Mouse (Mus musculus): ENCODE data around the gene Nphp3. TPM values are rescaled to one million over a fixed set of nuclear protein-coding genes. Genes with fewer than 3 reads are reported as not detected.

Nphp3 gene
- total and polyA plus RNA-seq, 3 experiments, result 2.3 to 3.7 TPM; not detected in 1

- Histone ChIP-seq H3K4me1 (ENCODE audit: control insufficient read depth in 1 of 2, insufficient read depth in 2 of 2, low read length in 2 of 2) (no peaks in the 10 kb centered on the region), H3K79me2 (ENCODE audit: control insufficient read depth, insufficient read depth, low read length, poor library complexity) (no peaks in the 10 kb centered on the region), H3K27me3 (ENCODE audit: control insufficient read depth in 1 of 2, insufficient read depth in 2 of 2, low read length in 2 of 2) (no peaks in the 10 kb centered on the region), H3K9ac (ENCODE audit: control insufficient read depth, low read depth, low read length, poor library complexity, severe bottlenecking) (no peak overlapping the region), H3K4me3 (ENCODE audit: control insufficient read depth in 1 of 2, insufficient read depth in 1 of 2, low read depth in 2 of 2, low read length in 2 of 2) (no peak overlapping the region), H3K9me3 (replicated peaks; ENCODE audit: insufficient read depth, low read length) (no peaks in the 10 kb centered on the region), H3K27ac (ENCODE audit: control insufficient read depth, low read depth, low read length) (no peak overlapping the region), H3K36me3 (ENCODE audit: control insufficient read depth in 1 of 2, insufficient read depth in 2 of 2, low read length in 2 of 2) (no peaks in the 10 kb centered on the region)
- TF ChIP-seq MYC (IDR thresholded peaks at IDR 0.05; ENCODE audit: low read depth, low read length) (no peak), RAD21 (IDR thresholded peaks at IDR 0.05; ENCODE audit: low read depth, low read length) (no peak), GABPA (IDR thresholded peaks at IDR 0.05; ENCODE audit: low read depth, low read length) (no peak), HCFC1 (IDR thresholded peaks at IDR 0.05; ENCODE audit: low read depth, low read length) (no peak), CHD1 (IDR thresholded peaks at IDR 0.05; ENCODE audit: low read depth, low read length) (no peak), E2F4 (IDR thresholded peaks at IDR 0.05; ENCODE audit: borderline replicate concordance, low read depth, low read length) (no peak), MAFK (IDR thresholded peaks at IDR 0.05; ENCODE audit: borderline replicate concordance, low read depth, low read length) (no peak), UBTF (IDR thresholded peaks at IDR 0.05; ENCODE audit: borderline replicate concordance, insufficient read depth, low read depth, low read length) (no peak), JUND (IDR thresholded peaks at IDR 0.05; ENCODE audit: low read depth, low read length) (no peak), CTCF (IDR thresholded peaks at IDR 0.05 in 2 of 3, conservative IDR thresholded peaks at IDR 0.05 in 1 of 3; ENCODE audit: control insufficient read depth in 1 of 3, insufficient read depth in 1 of 3, low read depth in 2 of 3, low read length in 3 of 3, poor library complexity in 1 of 3, severe bottlenecking in 1 of 3) (no peak), SIN3A (IDR thresholded peaks at IDR 0.05; ENCODE audit: low read length) (no peak), MAX (IDR thresholded peaks at IDR 0.05; ENCODE audit: low read length) (no peak), ETS1 (IDR thresholded peaks at IDR 0.05; ENCODE audit: low read depth, low read length) (no peak), MXI1 (IDR thresholded peaks at IDR 0.05; ENCODE audit: low read depth, low read length) (no peak), MAZ (IDR thresholded peaks at IDR 0.05; ENCODE audit: low read depth, low read length) (no peak), ZC3H11A (IDR thresholded peaks at IDR 0.05; ENCODE audit: low read depth, low read length) (no peak)
- DNase-seq (ENCODE audit: low read depth, low spot score), result no peak
Observed at GRCm38 (mm10) chr9:104034718-104035117, 32.4 kb downstream of the Nphp3 start.

- Histone ChIP-seq H3K4me1 (ENCODE audit: control insufficient read depth in 1 of 2, insufficient read depth in 2 of 2, low read length in 2 of 2) (no peaks in the 10 kb centered on the region), H3K27ac (ENCODE audit: control insufficient read depth, low read depth, low read length) (no peak overlapping the region), H3K79me2 (ENCODE audit: control insufficient read depth, insufficient read depth, low read length, poor library complexity) (no peaks in the 10 kb centered on the region), H3K4me3 (ENCODE audit: control insufficient read depth in 1 of 2, insufficient read depth in 1 of 2, low read depth in 2 of 2, low read length in 2 of 2) (no peak overlapping the region), H3K9me3 (replicated peaks; ENCODE audit: insufficient read depth, low read length) (no peaks in the 10 kb centered on the region), H3K36me3 (ENCODE audit: control insufficient read depth in 1 of 2, insufficient read depth in 2 of 2, low read length in 2 of 2) (no peaks in the 10 kb centered on the region), H3K27me3 (ENCODE audit: control insufficient read depth in 1 of 2, insufficient read depth in 2 of 2, low read length in 2 of 2) (no peaks in the 10 kb centered on the region), H3K9ac (ENCODE audit: control insufficient read depth, low read depth, low read length, poor library complexity, severe bottlenecking) (no peak overlapping the region)
- peak; percentile 73 for DNase-seq (ENCODE audit: low read depth, low spot score)
- TF ChIP-seq MEF2A (IDR thresholded peaks at IDR 0.05; ENCODE audit: extremely low read depth, insufficient replicate concordance, low read depth, low read length, poor library complexity, severe bottlenecking) (no peak), ZNF384 (IDR thresholded peaks at IDR 0.05; ENCODE audit: low read depth, low read length) (no peak), ZKSCAN1 (IDR thresholded peaks at IDR 0.05; ENCODE audit: low read depth, low read length) (no peak), BHLHE40 (IDR thresholded peaks at IDR 0.05; ENCODE audit: borderline replicate concordance, low read depth, low read length) (no peak), CHD2 (IDR thresholded peaks at IDR 0.05; ENCODE audit: low read length) (no peak), USF1 (IDR thresholded peaks at IDR 0.05; ENCODE audit: low read depth, low read length) (no peak), GABPA (IDR thresholded peaks at IDR 0.05; ENCODE audit: low read depth, low read length) (no peak), GATA1 (IDR thresholded peaks at IDR 0.05; ENCODE audit: low read depth, low read length) (no peak), ZC3H11A (IDR thresholded peaks at IDR 0.05; ENCODE audit: low read depth, low read length) (peak; percentile 32), MAZ (IDR thresholded peaks at IDR 0.05; ENCODE audit: low read depth, low read length) (no peak), POLR2A (IDR thresholded peaks at IDR 0.05; ENCODE audit: control insufficient read depth in 1 of 2, insufficient read depth in 1 of 2, low read depth in 1 of 2, low read length in 2 of 2, poor library complexity in 1 of 2) (no peak), ETS1 (IDR thresholded peaks at IDR 0.05; ENCODE audit: low read depth, low read length) (no peak), UBTF (IDR thresholded peaks at IDR 0.05; ENCODE audit: borderline replicate concordance, insufficient read depth, low read depth, low read length) (no peak), USF2 (IDR thresholded peaks at IDR 0.05; ENCODE audit: borderline replicate concordance in 1 of 2, insufficient read depth in 1 of 2, low read depth in 1 of 2, low read length in 2 of 2) (no peak), RAD21 (IDR thresholded peaks at IDR 0.05; ENCODE audit: low read depth, low read length) (peak; percentile 49), MAFK (IDR thresholded peaks at IDR 0.05; ENCODE audit: borderline replicate concordance, low read depth, low read length) (no peak), MXI1 (IDR thresholded peaks at IDR 0.05; ENCODE audit: low read depth, low read length) (no peak), NRF1 (IDR thresholded peaks at IDR 0.05; ENCODE audit: insufficient read depth, low read depth, low read length, poor library complexity, severe bottlenecking) (no peak), ELF1 (IDR thresholded peaks at IDR 0.05; ENCODE audit: low read depth, low read length) (no peak), NELFE (IDR thresholded peaks at IDR 0.05; ENCODE audit: low read depth, low read length) (no peak), POLR2AphosphoS2 (IDR thresholded peaks at IDR 0.05; ENCODE audit: low read length) (no peak)
Observed at GRCm38 (mm10) chr9:104035261-104036015, 33.1 kb downstream of the Nphp3 start.
